Mouse (Mus musculus) lung, postnatal 0 days (tissue): ENCODE data around the gene Slc9a6. TPM values are rescaled to one million over a fixed set of nuclear protein-coding genes. Genes with fewer than 3 reads are reported as not detected.

Experiments
- ATAC-seq: fragments of 200-750 bp; cut with Nextera tagmentation; 2 replicates; pipeline ENCODE4 v1.8.0; 2017; ENCODE audit warnings: moderate library complexity
- DNase-seq: peaks from one replicate; pipeline ENCODE4 v3.0.0-alpha.2; 2016; ENCODE audit warnings: low spot score
- H3K27ac ChIP-seq: fragments of 300-500 bp; sonication (generic); 2 replicates; pipeline ENCODE4 v1.5.1; 2014; ENCODE audit warnings: antibody characterized with exemption, mild to moderate bottlenecking, low read length, mixed read lengths
- H3K27me3 ChIP-seq: fragments of 300-500 bp; sonication (generic); replicated peaks from 2 replicates; pipeline ENCODE4 v1.6.1; 2014; ENCODE audit warnings: low read length, mixed read lengths; ENCODE audit not compliant: insufficient read depth
- H3K36me3 ChIP-seq: fragments of 300-500 bp; sonication (generic); 2 replicates; pipeline ENCODE4 v1.6.1; 2014; ENCODE audit warnings: low read length, mixed read lengths; ENCODE audit not compliant: insufficient read depth
- H3K4me1 ChIP-seq: fragments of 300-500 bp; sonication (generic); 2 replicates; pipeline ENCODE4 v1.6.1; 2014; ENCODE audit warnings: antibody characterized with exemption, low read depth, low read length, mixed read lengths; ENCODE audit not compliant: insufficient read depth
- H3K4me2 ChIP-seq: fragments of 300-500 bp; sonication (generic); replicated peaks from 2 replicates; pipeline ENCODE4 v1.6.1; 2014; ENCODE audit warnings: low read depth, mild to moderate bottlenecking, low read length, moderate library complexity, mixed read lengths
- H3K4me3 ChIP-seq: fragments of 300-500 bp; sonication (generic); 2 replicates; pipeline ENCODE4 v1.5.1; 2014; ENCODE audit warnings: low read depth, low read length
- H3K9ac ChIP-seq: fragments of 300-500 bp; sonication (generic); replicated peaks from 2 replicates; pipeline ENCODE4 v1.6.1; 2014; ENCODE audit warnings: low read depth, mild to moderate bottlenecking
- H3K9me3 ChIP-seq: fragments of 300-500 bp; sonication (generic); 2 replicates; pipeline ENCODE4 v1.6.1; 2016; ENCODE audit warnings: low read length, mixed read lengths
- CTCF ChIP-seq: IDR thresholded peaks from 2 replicates; pipeline ENCODE4 v1.5.1; 2016; ENCODE audit warnings: antibody characterized with exemption, mild to moderate bottlenecking
- EP300 ChIP-seq: IDR thresholded peaks from 2 replicates; pipeline ENCODE4 v1.6.1; 2016; ENCODE audit warnings: antibody characterized with exemption, mild to moderate bottlenecking, control low read depth
- WGBS: fragments of 180-500 bp; shearing (Covaris S2); extraction: QIAGEN DNeasy Blood & Tissue Kit; methylation state at CpG from one replicate; pipeline ENCODE4 v1.1.7; 2014; 5-methylcytosine and 5-hydroxymethylcytosine counted together
- polyA plus RNA-seq: library from polyadenylated mRNA; unstranded; fragments of >200 nt; fragmentation: Nextera tagmentation; extraction: Ambion mirVana; gene quantifications from 2 replicates; pipeline ENCODE4 v1.2.1, GENCODE M21; 2015

Slc9a6 gene
- polyA plus RNA-seq, 1 experiment from 2014 or later = 16.1 TPM

DNA sequence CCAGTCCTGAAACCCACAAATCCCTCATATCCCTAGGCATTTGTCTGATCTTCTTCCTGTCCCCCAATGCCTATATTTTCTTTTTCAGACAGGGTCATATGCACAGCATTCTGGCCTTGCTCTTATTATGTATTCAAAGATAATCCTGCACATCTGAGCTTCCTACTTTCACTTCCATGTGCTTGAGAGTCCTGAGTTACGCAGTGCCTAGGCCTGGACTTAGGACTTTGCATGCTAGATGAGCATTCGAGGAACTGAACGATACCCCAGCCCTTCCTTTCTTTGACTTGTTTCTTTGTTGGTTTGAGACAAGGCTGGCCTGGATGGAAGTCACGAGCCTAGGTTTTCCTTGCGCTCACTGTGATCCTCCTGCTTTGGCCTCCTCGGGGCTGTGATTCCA, 83.0 kb downstream of the Slc9a6 start:
- DNase-seq = no peak
- TF ChIP-seq EP300 (no peak), CTCF (no peak)
- H3K27ac ChIP-seq = no peak overlapping the region
- no peaks in the 10 kb centered on the region for H3K9me3 ChIP-seq
- 80% methylated on average over 6 of the region's 6 CpGs for WGBS
- no peak overlapping the region for H3K4me2 ChIP-seq
- ATAC-seq = no peak
- H3K9ac ChIP-seq = no peak overlapping the region
- no peaks in the 10 kb centered on the region for H3K36me3 ChIP-seq
- no peaks in the 10 kb centered on the region for H3K4me1 ChIP-seq
- no peak overlapping the region for H3K4me3 ChIP-seq
- no peaks in the 10 kb centered on the region for H3K27me3 ChIP-seq

DNA sequence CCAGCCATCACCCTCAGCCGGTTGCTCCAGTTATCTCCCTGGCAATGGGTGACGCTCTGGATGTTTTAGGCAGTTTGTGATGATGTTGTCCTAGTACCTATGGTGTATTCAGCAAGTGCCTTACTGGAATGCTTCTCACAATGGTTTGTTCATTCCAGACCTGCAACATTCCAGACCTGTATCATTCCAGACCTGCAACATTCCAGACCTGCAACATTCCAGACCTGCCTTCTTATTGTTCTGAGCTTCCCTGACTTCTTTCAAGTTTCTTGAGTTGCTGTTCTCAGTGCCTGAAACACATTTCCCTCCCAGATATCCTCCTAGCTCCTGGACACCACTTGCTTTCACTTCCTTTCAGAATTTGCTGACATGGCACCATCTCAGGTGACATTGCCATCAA, 85.0 kb downstream of the Slc9a6 start:
- TF ChIP-seq CTCF = no peak
- TF ChIP-seq EP300 = peak; percentile 70
- H3K4me1 ChIP-seq = no peaks in the 10 kb centered on the region
- ATAC-seq (no peak), DNase-seq (no peak)
- H3K9ac ChIP-seq = no peak overlapping the region
- no peak overlapping the region for H3K27ac ChIP-seq
- H3K4me2 ChIP-seq = no peak overlapping the region
- H3K4me3 ChIP-seq = no peak overlapping the region
- H3K27me3 ChIP-seq = no peaks in the 10 kb centered on the region
- no peaks in the 10 kb centered on the region for H3K9me3 ChIP-seq
- H3K36me3 ChIP-seq = no peaks in the 10 kb centered on the region
- WGBS = 50% methylated on average over 2 of the region's 2 CpGs

DNA sequence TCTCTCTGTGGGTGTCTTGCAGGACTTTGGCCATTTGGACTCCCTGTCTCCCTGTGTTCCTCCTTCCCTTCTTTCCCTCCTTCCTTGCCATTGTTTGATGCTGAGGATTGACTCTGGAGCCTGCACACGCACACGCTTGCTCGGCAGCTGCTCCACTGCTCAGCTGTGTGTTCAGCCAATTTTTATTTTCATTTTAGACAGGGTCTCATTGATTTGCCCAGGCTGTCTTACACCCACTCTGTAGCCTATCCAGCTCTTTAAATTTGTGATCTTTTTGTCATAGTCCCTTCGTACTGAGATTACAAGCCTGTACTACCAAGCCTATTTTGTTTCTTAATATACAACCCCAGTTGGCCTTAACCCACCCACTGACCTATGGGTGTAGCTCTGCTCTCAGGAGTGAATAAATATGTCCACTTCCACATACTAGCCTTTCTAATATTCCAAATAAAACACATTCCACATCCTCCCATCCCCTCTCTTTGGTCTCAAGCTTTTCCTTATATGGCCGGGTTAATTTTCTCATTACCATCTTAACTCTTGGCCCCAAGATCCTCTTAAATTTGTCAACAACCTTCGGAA, 87.7 kb downstream of the Slc9a6 start:
- no peaks in the 10 kb centered on the region for H3K27me3 ChIP-seq
- H3K4me2 ChIP-seq = no peak overlapping the region
- WGBS = 61% methylated on average over 6 of the region's 6 CpGs
- no peak overlapping the region for H3K27ac ChIP-seq
- ATAC-seq (peak; percentile 88), DNase-seq (peak; percentile 70)
- no peaks in the 10 kb centered on the region for H3K36me3 ChIP-seq
- no peaks in the 10 kb centered on the region for H3K9me3 ChIP-seq
- no peak overlapping the region for H3K9ac ChIP-seq
- no peaks in the 10 kb centered on the region for H3K4me1 ChIP-seq
- TF ChIP-seq EP300 (peak; percentile 24; the same call in 1 of the 2 replicates), CTCF (no peak)
- H3K4me3 ChIP-seq = no peak overlapping the region

DNA sequence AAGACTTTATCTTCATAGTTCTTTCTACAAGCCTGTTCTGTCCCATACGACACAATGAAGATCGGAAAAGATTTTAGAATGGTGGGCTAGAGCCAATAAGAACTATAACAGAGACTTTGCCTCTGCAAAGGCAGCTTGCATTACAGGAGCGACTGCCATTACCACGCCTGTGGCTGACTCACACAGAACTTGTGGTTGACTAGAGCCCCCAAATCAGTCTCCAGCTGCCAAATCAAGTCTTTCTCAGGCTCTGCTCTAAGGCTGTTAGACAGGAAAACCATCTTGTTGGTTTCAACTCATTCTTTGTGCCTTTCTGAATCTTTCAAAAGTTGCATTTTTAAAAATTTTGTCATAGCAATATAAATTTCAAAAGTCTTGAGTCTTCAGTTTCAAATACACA, 88.3 kb downstream of the Slc9a6 start:
- H3K27ac ChIP-seq = peak overlapping the region; percentile 38; the same call in 1 of the 2 replicates
- peak; percentile 41 for ATAC-seq
- WGBS = 66% methylated on average over 4 of the region's 4 CpGs

DNA sequence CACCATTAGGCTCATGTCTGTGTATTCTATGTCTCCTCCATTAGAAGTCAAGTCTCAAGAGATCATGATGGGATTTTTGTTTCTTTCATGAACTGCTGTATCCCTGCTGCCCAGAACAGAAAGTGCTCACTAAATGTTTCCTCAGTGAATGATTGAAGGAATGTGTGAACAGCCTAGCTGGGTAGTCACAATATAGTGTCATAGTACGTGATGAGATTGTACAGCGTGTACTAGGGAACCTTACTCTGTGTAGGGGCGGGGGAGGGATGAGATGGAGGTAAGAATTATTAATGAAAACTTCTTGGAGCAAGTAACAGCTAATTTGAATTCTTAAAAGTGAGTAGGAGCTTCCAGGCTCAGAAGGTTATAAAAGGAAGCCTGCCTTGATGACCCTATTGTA, 91.7 kb downstream of the Slc9a6 start:
- Histone ChIP-seq H3K27ac (no peak overlapping the region), H3K27me3 (no peaks in the 10 kb centered on the region), H3K9me3 (no peaks in the 10 kb centered on the region), H3K4me1 (no peaks in the 10 kb centered on the region), H3K36me3 (no peaks in the 10 kb centered on the region), H3K4me3 (no peak overlapping the region), H3K9ac (no peak overlapping the region), H3K4me2 (no peak overlapping the region)
- DNase-seq = no peak
- WGBS = 67% methylated on average over 3 of the region's 3 CpGs
- ATAC-seq = no peak
- peak; percentile 61 for TF ChIP-seq EP300
- TF ChIP-seq CTCF = no peak

More for the DNA sequence above, 88.3 kb downstream of the Slc9a6 start:
- Histone ChIP-seq H3K4me3 (no peak overlapping the region), H3K36me3 (no peaks in the 10 kb centered on the region), H3K27me3 (no peaks in the 10 kb centered on the region), H3K4me1 (no peaks in the 10 kb centered on the region), H3K4me2 (no peak overlapping the region), H3K9me3 (no peaks in the 10 kb centered on the region), H3K9ac (no peak overlapping the region)
- DNase-seq = peak; percentile 40
- no peak for TF ChIP-seq CTCF
- no peak for TF ChIP-seq EP300

DNA sequence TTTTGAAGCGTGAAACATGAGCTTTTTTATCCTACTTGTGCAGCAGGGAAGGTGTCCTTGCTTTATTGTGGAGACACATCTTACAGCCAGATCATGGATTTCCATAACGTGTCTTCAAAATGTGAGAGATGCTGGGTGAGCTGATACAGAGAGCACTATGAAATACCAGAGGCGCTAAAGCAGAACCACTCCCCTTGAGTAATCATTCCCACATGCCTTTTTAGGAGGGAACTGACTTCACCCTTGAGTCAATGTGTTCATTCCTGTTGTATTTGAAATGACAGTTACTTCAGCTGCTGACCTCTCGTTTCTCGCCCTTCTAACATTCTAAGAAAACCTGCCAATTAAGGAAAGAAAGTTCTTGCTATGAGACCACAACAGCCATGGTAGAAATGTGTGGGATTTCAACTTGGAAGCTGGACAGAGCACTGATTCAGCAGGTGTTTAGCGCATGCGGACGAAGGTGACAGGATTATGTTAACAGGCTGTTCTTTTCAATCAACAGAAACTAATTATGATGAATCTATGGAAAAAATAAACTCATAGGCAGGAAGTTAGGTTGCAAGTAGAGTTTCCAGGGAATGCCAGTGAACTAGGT, 94.5 kb downstream of the Slc9a6 start:
- TF ChIP-seq EP300 (peak; percentile 39; the same call in 1 of the 2 replicates), CTCF (no peak)
- 55% methylated on average over 8 of the region's 8 CpGs for WGBS
- Histone ChIP-seq H3K27ac (no peak overlapping the region; the same call in 1 of the 2 replicates), H3K4me2 (no peak overlapping the region), H3K4me3 (no peak overlapping the region), H3K4me1 (no peaks in the 10 kb centered on the region), H3K9me3 (no peaks in the 10 kb centered on the region), H3K27me3 (no peaks in the 10 kb centered on the region), H3K36me3 (no peaks in the 10 kb centered on the region), H3K9ac (no peak overlapping the region)
- peak; percentile 62 for ATAC-seq
- DNase-seq = peak; percentile 76
